Mouse (Mus musculus) duodenum, adult 2 months (tissue): ENCODE results near the gene Plac9b. TPM values are rescaled to one million over a fixed set of nuclear protein-coding genes. Genes with fewer than 3 reads are reported as not detected.

Source experiments
- polyA plus RNA-seq: library from polyadenylated mRNA; depleted of rRNA; stranded (reverse); fragments of >200 nt; gene quantifications from 2 replicates; pipeline ENCODE4 v1.2.3, GENCODE M21; 2012; ENCODE audit warnings: low replicate concordance; rRNA removed

The Plac9b gene
- 6.2 and 10.2 TPM in 2 replicates for polyA plus RNA-seq

DNA sequence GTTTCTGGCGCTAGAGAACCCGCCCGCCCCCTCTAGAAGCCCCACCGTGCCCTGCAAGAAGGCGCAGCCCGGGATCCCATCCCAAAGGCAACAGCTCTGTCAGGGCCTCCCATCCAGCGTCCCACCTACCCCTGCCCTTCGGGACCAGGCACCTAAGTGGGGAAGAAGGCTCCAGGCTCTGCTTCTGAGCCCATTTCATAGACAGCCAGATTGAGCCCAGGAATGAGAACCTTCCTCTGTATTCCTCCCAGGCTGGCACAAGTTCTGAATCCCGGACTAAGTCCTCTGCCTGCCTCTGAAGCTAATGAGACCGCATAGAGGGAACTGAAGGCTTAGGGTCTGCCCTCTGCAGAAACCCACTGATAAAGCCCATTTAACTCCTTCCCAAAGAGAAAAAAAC lies at the start of gene Plac9b:
TSS of gene Plac9b (minus strand) at position 101 of the 400 bp plus-strand sequence.

DNA sequence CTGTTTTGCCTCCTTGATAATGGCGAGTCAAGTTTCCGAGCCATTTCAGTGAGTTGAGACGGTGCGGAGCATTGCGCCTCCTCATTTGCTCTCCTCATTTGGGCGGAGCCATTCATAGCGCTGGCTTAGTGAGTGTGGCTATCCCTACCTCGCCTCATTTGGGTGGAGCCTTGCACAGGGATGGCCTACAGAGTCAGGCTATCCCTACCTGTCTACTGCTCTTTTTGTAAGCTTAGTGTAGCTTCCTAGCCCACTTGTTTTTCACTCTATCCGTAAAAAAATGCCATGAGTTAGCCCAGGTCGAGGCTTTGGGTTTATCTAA lies 24.6 kb upstream of the Plac9b start, which contains the start of gene Tmem254b:
TSS of gene Tmem254b (minus strand) at position 116 of the 322 bp plus-strand sequence.

GRCm38 (mm10) chr14:26118150-26118549 lies 64.1 kb downstream of the Plac9b start, which contains the start of gene Duxbl2:
Gene Duxbl2 (plus strand): TSS chr14:26118349.

Other genes starting within 250 kb of the Plac9b start
- gene Cphx1, start 244.2 kb downstream of the Plac9b start, polyA plus RNA-seq, result 0.07 TPM in 1 of 2 replicates, not detected in the other
- gene Duxbl1, start 203.9 kb downstream of the Plac9b start, polyA plus RNA-seq, result 0.13 and 0.39 TPM in 2 replicates
- gene Gm9780, start 139.8 kb downstream of the Plac9b start, polyA plus RNA-seq, result 53.7 and 61.9 TPM in 2 replicates
- 22.5 and 26.5 TPM in 2 replicates for gene Tmem254c, start 115.1 kb downstream of the Plac9b start, polyA plus RNA-seq
- not detected in 2 replicates for gene Cphx2, start 101.0 kb downstream of the Plac9b start, polyA plus RNA-seq
- gene Cphx3, start 100.2 kb downstream of the Plac9b start, polyA plus RNA-seq, result not detected in 2 replicates
- not detected in 2 replicates for gene Duxbl2, start 64.1 kb downstream of the Plac9b start, polyA plus RNA-seq
- 15.7 and 17.5 TPM in 2 replicates for gene Tmem254b, start 24.6 kb upstream of the Plac9b start, polyA plus RNA-seq
- gene Duxbl3, start 75.5 kb upstream of the Plac9b start, polyA plus RNA-seq, result not detected in 2 replicates